Comparison of ENCODE assay signal across 17 mouse cellular contexts in the genomic region with DNA sequence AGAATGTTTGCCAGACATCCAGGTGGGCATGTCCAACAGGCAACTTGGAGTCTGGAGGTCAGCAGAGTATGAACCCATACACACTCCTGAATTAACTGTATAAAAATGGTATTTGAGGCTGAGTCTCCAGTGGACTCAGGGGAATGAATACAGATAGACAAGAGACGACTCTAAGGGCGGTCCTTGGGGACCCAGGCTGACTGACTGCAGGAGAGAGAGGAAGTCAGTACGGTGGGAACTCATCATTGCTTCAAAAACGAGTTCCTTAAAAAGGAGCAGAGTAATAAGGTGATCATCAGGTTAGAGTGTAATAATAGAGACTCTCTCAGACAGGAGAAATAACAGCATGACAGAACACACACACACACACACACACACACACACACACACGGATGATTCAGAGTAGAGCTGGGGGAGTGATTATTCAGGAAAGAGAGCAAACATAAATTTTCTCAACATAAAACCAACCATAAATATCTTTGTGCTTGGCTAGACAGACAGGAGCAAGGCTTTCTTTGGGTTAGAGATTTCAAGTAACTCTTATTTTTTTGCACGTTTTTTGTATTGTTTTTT. TPM values are rescaled to one million over a fixed set of nuclear protein-coding genes. Genes with fewer than 3 reads are reported as not detected.
DNase-seq lines count a peak whose midpoint lies in the region; ATAC-seq and TF ChIP-seq lines count a peak whose summit lies in the region.
"Had no signal": no experiment of that assay in that cellular context is flagged by ENCODE, and none has a peak within 500 bp of the region (broad histone marks: within the 10 kb centered on the region; RNA-seq: fewer than 3 reads in every experiment).

No protein-coding gene starts in this region.

- peaks cover 45% of the 10 kb centered on the region for H3K4me1 ChIP-seq in G1E (ENCODE audit: insufficient read depth, low read depth, low read length)
- peaks cover 7% of the 10 kb centered on the region; the same call in 1 of the 2 replicates for H3K4me1 ChIP-seq in midbrain, embryonic 15.5 days
- H3K4me1 ChIP-seq: limb, embryonic 10.5 days had no signal

- no peak overlapping the region for H3K4me2 ChIP-seq in midbrain, embryonic 15.5 days
- H3K4me2 ChIP-seq: lung, embryonic 14.5 days had no signal

- peak overlapping the region; percentile 59; the same call in 1 of the 2 replicates for H3K4me3 ChIP-seq in G1E (ENCODE audit: low read depth, low read length)
- H3K4me3 ChIP-seq in midbrain, embryonic 15.5 days: no peak overlapping the region
- H3K4me3 ChIP-seq: heart, embryonic 10.5 days; limb, embryonic 10.5 days had no signal

- WGBS in midbrain, embryonic 15.5 days: 39% methylated on average over 6 of the region's 6 CpGs

- no peak overlapping the region for H3K9ac ChIP-seq in midbrain, embryonic 15.5 days
- H3K9ac ChIP-seq: lung, embryonic 14.5 days had no signal

- peak; percentile 42 for DNase-seq in adrenal gland, postnatal 14 days
- no peak for DNase-seq in adrenal gland, adult 18-20 months (ENCODE audit: low spot score in 2 of 2)
- no peak for DNase-seq in G1E (ENCODE audit: low spot score)
- peak; percentile 18 for DNase-seq in liver
- no peak for DNase-seq in MN1 (ENCODE audit: low spot score)
- DNase-seq in layer of hippocampus, postnatal 14 days (ENCODE audit: low spot score in 2 of 2): no peak
- DNase-seq: cerebellum, adult 8-10 months; gastrocnemius, postnatal 14 days; kidney, adult 2 months; lung, embryonic 14.5 days; thymus, postnatal 4 days had no signal

- ATAC-seq in G1E (ENCODE audit: extremely low read depth, insufficient number of reproducible peaks, low FRiP score, poor library complexity, severe bottlenecking): 0 out of 2 replicates have a peak, but pooled peaks have one; percentile 17
- ATAC-seq in megakaryocyte progenitor cell, adult 5-6 weeks (replicated peaks; ENCODE audit: poor library complexity): peak; percentile 59
- no peak for ATAC-seq in midbrain, embryonic 15.5 days (replicated peaks)
- ATAC-seq: forebrain, embryonic 14.5 days; hindbrain, postnatal 0 days had no signal

- H3K36me3 ChIP-seq in G1E (replicated peaks): no peaks in the 10 kb centered on the region
- no peaks in the 10 kb centered on the region for H3K36me3 ChIP-seq in midbrain, embryonic 15.5 days (replicated peaks)
- H3K36me3 ChIP-seq: heart, embryonic 10.5 days; limb, embryonic 10.5 days had no signal

- H3K27ac ChIP-seq in midbrain, embryonic 15.5 days: no peak overlapping the region
- H3K27ac ChIP-seq: heart, embryonic 10.5 days; hindbrain, postnatal 0 days; limb, embryonic 10.5 days had no signal

- H3K27me3 ChIP-seq in G1E (ENCODE audit: insufficient read depth, low read length): no peaks in the 10 kb centered on the region
- H3K27me3 ChIP-seq in midbrain, embryonic 15.5 days (replicated peaks): no peaks in the 10 kb centered on the region

- H3K9me3 ChIP-seq in G1E (replicated peaks): no peaks in the 10 kb centered on the region
- no peaks in the 10 kb centered on the region for H3K9me3 ChIP-seq in midbrain, embryonic 15.5 days
- H3K9me3 ChIP-seq: heart, embryonic 10.5 days; limb, embryonic 10.5 days had no signal

- TF ChIP-seq CTCF in G1E (IDR thresholded peaks at IDR 0.05; ENCODE audit: low read depth, low read length): no peak

RNA-seq across cellular contexts. Expression of gene Xpr1, which starts 8.6 kb away (rescaled TPM):
- 40.9 and 41.8 TPM in 2 replicates for total RNA-seq in adrenal gland, postnatal 14 days (2021)
- total RNA-seq in adrenal gland, adult 18-20 months (2021): 10 to 100 TPM; 31.6 to 43.2 TPM
- total RNA-seq in G1E (2014; fragmentation: Nextera tagmentation): 176 and 193 TPM in 2 replicates
- total RNA-seq in G1E (2017): 37.0 and 43.4 TPM in 2 replicates
- 9.0 and 11.5 TPM in 2 replicates for polyA plus RNA-seq in G1E (2012)
- total RNA-seq in megakaryocyte progenitor cell, adult 5-6 weeks (2015): 38.0 and 38.6 TPM in 2 replicates
- 12.8 and 16.1 TPM in 2 replicates for total RNA-seq in megakaryocyte progenitor cell, adult 5-6 weeks (2017)
- 66.0 and 72.7 TPM in 2 replicates for polyA plus RNA-seq in midbrain, embryonic 15.5 days (2015; fragmentation: Nextera tagmentation; extraction: Ambion mirVana)
- total RNA-seq in layer of hippocampus, postnatal 14 days (2021): 10 to 100 TPM; 91.6 to 94.7 TPM

Comparison
In these comparisons a context has a peak if more than half of its experiments do, and no peak if none do; other contexts are left out.
1. DNase-seq: peak in adrenal gland, postnatal 14 days (single experiment) and liver (single experiment); none in adrenal gland, adult 18-20 months (0 of 2), G1E (single experiment), MN1 (single experiment) and layer of hippocampus, postnatal 14 days (0 of 2).